Mouse (Mus musculus) lung, postnatal 0 days (tissue): ENCODE data around the gene Cep83.

Source experiments
- CTCF ChIP-seq: IDR thresholded peaks from 2 replicates; pipeline ENCODE4 v1.5.1; 2016; ENCODE audit warnings: antibody characterized with exemption, mild to moderate bottlenecking
- EP300 ChIP-seq: IDR thresholded peaks from 2 replicates; pipeline ENCODE4 v1.6.1; 2016; ENCODE audit warnings: antibody characterized with exemption, mild to moderate bottlenecking, control low read depth

DNA sequence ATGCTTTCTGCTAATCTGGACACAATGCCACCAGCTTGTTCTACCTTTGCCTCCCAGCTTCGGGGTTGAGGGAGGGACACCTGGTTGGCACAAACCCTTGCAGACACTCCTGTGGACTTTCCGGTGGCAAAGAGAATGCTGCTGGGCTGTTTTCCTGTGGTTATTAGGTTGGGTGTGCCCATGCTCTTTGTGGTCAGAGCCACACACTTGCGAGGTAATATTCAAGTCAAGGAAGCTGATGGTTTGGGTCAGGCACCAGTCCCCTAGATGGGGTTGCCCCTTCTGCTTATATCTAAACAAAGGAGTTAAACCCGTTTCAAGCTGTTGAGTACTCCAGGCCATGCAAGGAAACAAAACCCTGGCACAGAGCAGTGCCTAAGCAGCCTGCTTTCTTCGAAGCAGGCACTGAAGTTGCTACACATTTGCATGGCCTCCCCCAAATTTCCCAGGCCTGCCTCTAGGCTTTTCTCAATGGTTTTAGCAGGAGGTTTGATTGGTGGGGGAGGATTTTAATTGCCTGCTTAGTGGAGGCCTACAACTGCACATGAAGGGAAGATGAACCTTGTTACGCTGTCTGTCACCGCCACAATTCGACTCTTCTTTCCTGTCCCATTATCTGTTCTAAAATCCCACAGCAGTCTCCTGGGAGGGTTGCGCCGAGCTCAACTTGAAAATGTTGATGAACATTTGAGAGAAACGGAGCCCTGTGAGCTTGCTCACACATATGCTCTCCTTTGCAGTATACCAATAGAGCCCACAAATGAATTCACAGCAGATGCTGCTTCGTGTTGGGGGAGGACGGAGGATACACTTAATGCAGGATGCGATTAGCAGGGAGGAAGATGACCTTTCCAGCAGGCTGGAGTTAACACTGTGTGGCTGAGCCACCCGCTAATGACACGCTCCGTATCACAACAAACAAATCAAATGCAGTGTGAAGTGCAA, 123.7 kb downstream of the Cep83 start:
- TF ChIP-seq CTCF (no peak), EP300 (no peak)
